Mouse (Mus musculus) limb, embryonic 12.5 days (tissue): Measurements from ENCODE around the gene H2-Aa. TPM values are rescaled to one million over a fixed set of nuclear protein-coding genes. Genes with fewer than 3 reads are reported as not detected.
A peak's percentile ranks its signal among the peaks of the same experiment; 100 is the strongest.

Source experiments
- ATAC-seq: fragments of 200-750 bp; cut with Nextera tagmentation; 2 replicates; pipeline ENCODE4 v1.8.0; 2017; ENCODE audit warnings: low read depth, moderate TSS enrichment; ENCODE audit not compliant: insufficient number of reproducible peaks, insufficient read depth, low FRiP score, low TSS enrichment
- H3K27ac ChIP-seq: fragments of 300-500 bp; sonication (generic); 2 replicates; pipeline ENCODE4 v1.5.1; 2016; ENCODE audit warnings: mild to moderate bottlenecking, moderate library complexity
- H3K27me3 ChIP-seq: fragments of 300-500 bp; sonication (generic); 2 replicates; pipeline ENCODE4 v1.6.1; 2016; ENCODE audit warnings: mild to moderate bottlenecking, moderate library complexity
- H3K36me3 ChIP-seq: fragments of 300-500 bp; sonication (generic); 2 replicates; pipeline ENCODE4 v1.6.1; 2016; ENCODE audit warnings: mild to moderate bottlenecking, moderate library complexity
- H3K4me1 ChIP-seq: fragments of 300-500 bp; sonication (generic); replicated peaks from 2 replicates; pipeline ENCODE4 v1.6.1; 2016
- H3K4me2 ChIP-seq: fragments of 300-500 bp; sonication (generic); 2 replicates; pipeline ENCODE4 v1.6.1; 2016; ENCODE audit warnings: mild to moderate bottlenecking, moderate library complexity
- H3K4me3 ChIP-seq: fragments of 300-500 bp; sonication (generic); replicated peaks from 2 replicates; pipeline ENCODE4 v1.5.1; 2016; ENCODE audit warnings: mild to moderate bottlenecking
- H3K9ac ChIP-seq: fragments of 300-500 bp; sonication (generic); replicated peaks from 2 replicates; pipeline ENCODE4 v1.6.1; 2016; ENCODE audit warnings: mild to moderate bottlenecking, moderate library complexity
- H3K9me3 ChIP-seq: fragments of 300-500 bp; sonication (generic); 2 replicates; pipeline ENCODE4 v1.6.1; 2016; ENCODE audit warnings: mild to moderate bottlenecking, moderate library complexity
- WGBS: fragments of 180-500 bp; shearing (Covaris S2); methylation state at CpG from one replicate; pipeline ENCODE4 v1.1.7; 2016; 5-methylcytosine and 5-hydroxymethylcytosine counted together
- polyA plus RNA-seq: library from polyadenylated mRNA; unstranded; fragments of >200 nt; fragmentation: Nextera tagmentation; extraction: Ambion mirVana; gene quantifications from 2 replicates; pipeline ENCODE4 v1.2.1, GENCODE M21; 2016

The H2-Aa gene
- polyA plus RNA-seq, 1 experiment from 2014 or later, result not detected

GRCm38 (mm10) chr17:34299356-34299755 lies 11.7 kb upstream of the H2-Aa start:
- H3K36me3 ChIP-seq, result no peaks in the 10 kb centered on the region
- no peaks in the 10 kb centered on the region for H3K4me1 ChIP-seq
- no peak overlapping the region for H3K9ac ChIP-seq
- WGBS, result 70% methylated on average over 3 of the region's 3 CpGs
- no peak overlapping the region for H3K4me2 ChIP-seq
- no peak for ATAC-seq
- no peaks in the 10 kb centered on the region for H3K9me3 ChIP-seq
- peaks cover 4% of the 10 kb centered on the region; the same call in 1 of the 2 replicates for H3K27me3 ChIP-seq
- H3K27ac ChIP-seq, result no peak overlapping the region
- H3K4me3 ChIP-seq, result no peak overlapping the region

GRCm38 (mm10) chr17:34295891-34296794 lies 8.5 kb upstream of the H2-Aa start:
- Histone ChIP-seq H3K9me3 (no peaks in the 10 kb centered on the region), H3K27me3 (peaks cover 4% of the 10 kb centered on the region; the same call in 1 of the 2 replicates), H3K4me1 (no peaks in the 10 kb centered on the region), H3K4me2 (peak overlapping the region; percentile 51), H3K27ac (no peak overlapping the region), H3K4me3 (peak overlapping the region; percentile 36), H3K36me3 (no peaks in the 10 kb centered on the region), H3K9ac (0 out of 2 replicates have a peak overlapping the region, but pooled peaks have one; percentile 14)
- 22% methylated on average over 23 of the region's 23 CpGs for WGBS
- ATAC-seq, result no peak

DNA sequence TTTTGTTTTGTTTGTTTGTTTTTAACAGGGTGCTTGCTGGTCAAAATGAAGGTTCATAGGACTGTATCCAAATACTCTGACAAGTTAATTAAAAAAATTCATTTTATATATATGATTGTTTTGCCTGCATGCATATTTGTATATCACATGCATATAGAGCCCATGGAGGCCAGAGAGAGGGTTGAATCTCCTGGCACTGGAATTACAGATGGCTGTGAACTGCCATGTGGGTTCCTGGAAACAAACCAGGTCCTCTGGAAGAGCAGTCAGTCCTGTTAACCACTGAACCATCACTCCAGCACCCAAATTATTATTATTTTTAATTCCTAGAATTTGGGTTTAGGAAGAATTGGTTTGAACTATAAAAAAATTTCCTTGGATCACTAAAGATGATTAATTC lies 7.7 kb upstream of the H2-Aa start:
- no peak overlapping the region for H3K9ac ChIP-seq
- H3K27ac ChIP-seq, result no peak overlapping the region
- H3K9me3 ChIP-seq, result no peaks in the 10 kb centered on the region
- H3K36me3 ChIP-seq, result no peaks in the 10 kb centered on the region
- H3K4me2 ChIP-seq, result no peak overlapping the region
- H3K4me1 ChIP-seq, result no peaks in the 10 kb centered on the region
- H3K27me3 ChIP-seq, result peaks cover 4% of the 10 kb centered on the region; the same call in 1 of the 2 replicates
- no peak overlapping the region for H3K4me3 ChIP-seq
- no peak for ATAC-seq

- Histone ChIP-seq H3K4me3 (no peak overlapping the region), H3K27ac (no peak overlapping the region), H3K4me1 (no peaks in the 10 kb centered on the region), H3K27me3 (peaks cover 4% of the 10 kb centered on the region; the same call in 1 of the 2 replicates), H3K36me3 (no peaks in the 10 kb centered on the region), H3K9me3 (no peaks in the 10 kb centered on the region), H3K4me2 (no peak overlapping the region), H3K9ac (no peak overlapping the region)
- WGBS, result 62% methylated on average over 4 of the region's 4 CpGs
- ATAC-seq, result no peak
Observed at GRCm38 (mm10) chr17:34294249-34294648, 6.6 kb upstream of the H2-Aa start.

GRCm38 (mm10) chr17:34293533-34293932 lies 5.9 kb upstream of the H2-Aa start:
- Histone ChIP-seq H3K4me2 (no peak overlapping the region), H3K9ac (no peak overlapping the region), H3K27ac (no peak overlapping the region), H3K27me3 (peaks cover 4% of the 10 kb centered on the region; the same call in 1 of the 2 replicates), H3K9me3 (no peaks in the 10 kb centered on the region), H3K4me1 (no peaks in the 10 kb centered on the region), H3K4me3 (no peak overlapping the region), H3K36me3 (no peaks in the 10 kb centered on the region)
- no peak for ATAC-seq
- WGBS, result 53% methylated on average over 2 of the region's 2 CpGs

- H3K36me3 ChIP-seq, result no peaks in the 10 kb centered on the region
- H3K4me1 ChIP-seq, result no peaks in the 10 kb centered on the region
- no peaks in the 10 kb centered on the region for H3K9me3 ChIP-seq
- H3K4me2 ChIP-seq, result no peak overlapping the region
- H3K9ac ChIP-seq, result no peak overlapping the region
- 84% methylated on average over 4 of the region's 4 CpGs for WGBS
- no peak overlapping the region for H3K27ac ChIP-seq
- no peak overlapping the region for H3K4me3 ChIP-seq
- peaks cover 4% of the 10 kb centered on the region; the same call in 1 of the 2 replicates for H3K27me3 ChIP-seq
- no peak for ATAC-seq
Observed at GRCm38 (mm10) chr17:34292570-34292969, 4.9 kb upstream of the H2-Aa start.

- H3K9ac ChIP-seq, result no peak overlapping the region
- no peak overlapping the region for H3K27ac ChIP-seq
- 18% methylated on average over 8 of the region's 8 CpGs for WGBS
- ATAC-seq, result peak; percentile 87; the same call in 1 of the 2 replicates
- no peak overlapping the region for H3K4me2 ChIP-seq
- no peak overlapping the region for H3K4me3 ChIP-seq
- peaks cover 1% of the 10 kb centered on the region; the same call in 1 of the 2 replicates for H3K27me3 ChIP-seq
- no peaks in the 10 kb centered on the region for H3K4me1 ChIP-seq
- H3K9me3 ChIP-seq, result no peaks in the 10 kb centered on the region
- H3K36me3 ChIP-seq, result no peaks in the 10 kb centered on the region
Observed at GRCm38 (mm10) chr17:34291609-34292008, 4.0 kb upstream of the H2-Aa start.

- Histone ChIP-seq H3K9ac (no peak overlapping the region), H3K4me2 (no peak overlapping the region), H3K27me3 (peaks cover 3% of the 10 kb centered on the region; the same call in 1 of the 2 replicates), H3K4me3 (no peak overlapping the region), H3K4me1 (no peaks in the 10 kb centered on the region), H3K27ac (no peak overlapping the region), H3K36me3 (no peaks in the 10 kb centered on the region), H3K9me3 (no peaks in the 10 kb centered on the region)
- 70% methylated on average over 3 of the region's 3 CpGs for WGBS
- ATAC-seq, result no peak
Observed at GRCm38 (mm10) chr17:34288131-34288530, 508 bp upstream of the H2-Aa start.

DNA sequence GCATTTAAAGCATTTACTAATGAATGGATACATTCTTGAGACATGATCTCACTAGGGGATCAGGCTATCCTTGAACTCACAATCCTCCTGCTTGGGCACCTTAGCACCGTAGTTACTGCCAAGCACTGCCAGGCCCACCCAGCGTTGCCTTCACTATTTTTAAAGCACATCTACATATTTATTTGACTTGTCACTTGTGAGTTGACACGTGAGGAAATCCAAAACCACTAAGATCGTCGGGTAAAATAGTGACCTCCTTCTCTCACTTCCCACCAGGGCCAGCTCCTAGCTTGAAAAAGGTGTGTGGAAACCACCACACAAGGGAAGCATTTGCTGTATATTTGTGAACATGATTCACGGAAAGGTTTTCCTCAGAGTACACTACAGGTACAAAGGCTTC lies 624 bp downstream of the H2-Aa start:
- Histone ChIP-seq H3K27me3 (peaks cover 7% of the 10 kb centered on the region), H3K4me2 (no peak overlapping the region), H3K27ac (no peak overlapping the region), H3K9me3 (no peaks in the 10 kb centered on the region), H3K36me3 (no peaks in the 10 kb centered on the region), H3K4me1 (no peaks in the 10 kb centered on the region), H3K9ac (no peak overlapping the region), H3K4me3 (no peak overlapping the region)
- no peak for ATAC-seq
- WGBS, result 66% methylated on average over 6 of the region's 6 CpGs

DNA sequence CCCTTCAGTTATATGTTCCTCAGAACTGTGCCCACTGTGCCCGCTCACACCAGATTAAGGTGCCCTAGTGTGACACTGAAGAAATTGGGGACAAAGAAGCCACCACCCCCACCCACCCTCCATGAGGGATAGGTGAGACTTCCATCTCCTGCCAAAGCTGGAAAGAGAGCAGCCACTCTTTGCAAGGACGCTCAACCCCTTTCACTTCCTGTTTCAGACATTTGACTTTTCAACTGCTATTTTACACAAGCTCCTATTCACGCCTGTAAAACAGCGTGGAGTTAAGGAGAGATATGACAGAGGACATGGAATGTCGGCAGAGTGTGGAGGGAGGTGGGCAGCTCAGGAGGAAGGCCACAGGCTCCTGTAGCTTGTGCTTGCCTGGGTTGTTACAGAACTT lies 1.1 kb downstream of the H2-Aa start:
- Histone ChIP-seq H3K4me3 (no peak overlapping the region), H3K27me3 (peaks cover 7% of the 10 kb centered on the region), H3K27ac (no peak overlapping the region), H3K4me2 (no peak overlapping the region), H3K9me3 (no peaks in the 10 kb centered on the region), H3K9ac (no peak overlapping the region), H3K4me1 (no peaks in the 10 kb centered on the region), H3K36me3 (no peaks in the 10 kb centered on the region)
- 79% methylated on average over 5 of the region's 5 CpGs for WGBS
- ATAC-seq, result no peak

DNA sequence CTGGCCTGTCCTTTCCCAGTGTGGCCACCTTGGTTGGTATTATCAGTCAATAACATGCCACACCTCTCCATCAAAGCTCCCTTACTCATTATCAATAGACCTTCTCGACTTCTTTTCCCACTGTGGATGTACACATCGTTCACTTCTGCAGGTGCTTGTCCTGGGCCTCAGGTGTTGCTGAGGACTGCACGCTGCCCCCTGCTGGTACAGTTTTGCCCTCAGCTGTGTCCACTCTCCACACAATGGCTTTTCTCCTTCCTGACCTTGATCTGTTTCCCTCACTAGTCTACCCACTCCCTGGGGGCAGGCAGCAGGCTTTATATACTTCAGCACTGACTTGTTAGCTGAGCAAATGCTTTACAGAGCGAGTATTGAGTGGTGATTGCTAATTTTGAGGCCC lies 1.8 kb downstream of the H2-Aa start:
- Histone ChIP-seq H3K4me1 (no peaks in the 10 kb centered on the region), H3K27ac (no peak overlapping the region), H3K27me3 (peaks cover 8% of the 10 kb centered on the region), H3K36me3 (no peaks in the 10 kb centered on the region), H3K9me3 (no peaks in the 10 kb centered on the region), H3K9ac (no peak overlapping the region), H3K4me3 (no peak overlapping the region), H3K4me2 (no peak overlapping the region)
- 53% methylated on average over 4 of the region's 4 CpGs for WGBS
- ATAC-seq, result no peak
